Mouse (Mus musculus) testis, postnatal 10 days (tissue): ENCODE measurements around the gene Panx1.

Experiments used
- DNase-seq: peaks from one replicate; pipeline ENCODE4 v3.0.0; 2021; ENCODE audit warnings: low spot score

Gene Panx1

GRCm38 (mm10) chr9:14970805-14971525, 74.3 kb downstream of the Panx1 start:
- DNase-seq: no peak

- no peak for DNase-seq
Observed at GRCm38 (mm10) chr9:14970211-14970610, 75.1 kb downstream of the Panx1 start.

GRCm38 (mm10) chr9:14967598-14967997, 77.7 kb downstream of the Panx1 start:
- DNase-seq: no peak

GRCm38 (mm10) chr9:14966787-14967186, 78.5 kb downstream of the Panx1 start:
- DNase-seq: no peak

- no peak for DNase-seq
Observed at GRCm38 (mm10) chr9:14965368-14965767, 79.9 kb downstream of the Panx1 start.

GRCm38 (mm10) chr9:14962769-14963168, 82.5 kb downstream of the Panx1 start:
- no peak for DNase-seq

GRCm38 (mm10) chr9:14954659-14955058, 90.6 kb downstream of the Panx1 start:
- DNase-seq: no peak
